Mouse (Mus musculus) olfactory bulb, adult 2 months (tissue): ENCODE data around the gene Hes3. TPM values are rescaled to one million over a fixed set of nuclear protein-coding genes. Genes with fewer than 3 reads are reported as not detected.

ENCODE experiments used
- H3K27ac ChIP-seq: fragments of 200-500 bp; 2 replicates; pipeline ENCODE4 v1.5.1; 2012; ENCODE audit warnings: low read depth, low read length; ENCODE audit not compliant: insufficient read depth
- H3K4me1 ChIP-seq: fragments of 200-500 bp; 2 replicates; pipeline ENCODE4 v1.6.1; 2012; ENCODE audit warnings: low read length; ENCODE audit not compliant: control insufficient read depth, insufficient read depth
- H3K4me3 ChIP-seq: fragments of 200-500 bp; 2 replicates; pipeline ENCODE4 v1.5.1; 2012; ENCODE audit warnings: mild to moderate bottlenecking, low read depth, low read length, moderate library complexity; ENCODE audit not compliant: insufficient read depth
- CTCF ChIP-seq: fragments of 200-500 bp; IDR thresholded peaks from 2 replicates; pipeline ENCODE4 v1.5.1; 2012; ENCODE audit warnings: low read depth, mild to moderate bottlenecking, low read length, moderate library complexity; ENCODE audit not compliant: insufficient read depth
- POLR2A ChIP-seq: fragments of 200-500 bp; IDR thresholded peaks from 2 replicates; pipeline ENCODE4 v1.6.1; 2012; ENCODE audit warnings: mild to moderate bottlenecking, low read depth, low read length, moderate library complexity; ENCODE audit not compliant: insufficient read depth
- WGBS: fragments of 180-500 bp; shearing (Covaris S2); methylation state at CpG from one replicate; pipeline ENCODE4 v1.1.7; 2018; 5-methylcytosine and 5-hydroxymethylcytosine counted together
- polyA plus RNA-seq: library from polyadenylated mRNA; stranded (reverse); fragments of >200 nt; gene quantifications from 2 replicates; pipeline ENCODE4 v1.2.4, GENCODE M21; 2012; ENCODE audit warnings: low replicate concordance; ENCODE audit not compliant: missing spikeins, insufficient read depth, insufficient read length

The Hes3 gene
- polyA plus RNA-seq, 1 experiment, result not detected

DNA sequence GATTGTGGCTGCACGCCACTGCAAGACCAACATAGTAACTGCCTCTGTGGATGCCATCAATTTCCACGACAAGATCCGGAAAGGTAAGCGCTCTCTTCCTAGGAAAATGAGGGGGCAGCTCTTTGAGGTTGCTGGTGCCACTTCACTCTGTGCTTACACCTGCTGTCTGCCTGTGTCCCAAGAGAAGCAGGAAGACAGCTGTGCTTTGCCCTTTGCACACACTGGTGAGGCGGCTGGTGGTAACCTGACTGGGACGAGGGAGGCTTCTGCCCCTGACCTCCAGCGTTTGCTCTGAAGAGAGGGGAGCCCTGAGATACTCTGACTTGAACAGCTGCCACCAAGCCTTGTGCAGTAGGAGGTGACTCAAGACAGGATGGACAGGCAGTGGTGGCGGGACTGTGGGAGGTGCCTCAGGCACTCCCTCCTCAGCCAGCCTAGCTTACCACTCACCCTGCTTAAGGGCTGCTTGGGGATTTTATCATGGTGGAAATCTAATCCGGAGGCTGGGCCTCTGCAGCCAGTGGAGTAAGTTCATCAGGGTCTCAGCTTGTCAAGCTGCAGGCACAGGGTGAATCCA, 38.2 kb downstream of the Hes3 start:
- TF ChIP-seq CTCF, result no peak
- no peak for TF ChIP-seq POLR2A
- peaks cover 48% of the 10 kb centered on the region for H3K4me1 ChIP-seq
- no peak overlapping the region for H3K27ac ChIP-seq
- no peak overlapping the region for H3K4me3 ChIP-seq
- 70% methylated on average over 9 of the region's 9 CpGs for WGBS

DNA sequence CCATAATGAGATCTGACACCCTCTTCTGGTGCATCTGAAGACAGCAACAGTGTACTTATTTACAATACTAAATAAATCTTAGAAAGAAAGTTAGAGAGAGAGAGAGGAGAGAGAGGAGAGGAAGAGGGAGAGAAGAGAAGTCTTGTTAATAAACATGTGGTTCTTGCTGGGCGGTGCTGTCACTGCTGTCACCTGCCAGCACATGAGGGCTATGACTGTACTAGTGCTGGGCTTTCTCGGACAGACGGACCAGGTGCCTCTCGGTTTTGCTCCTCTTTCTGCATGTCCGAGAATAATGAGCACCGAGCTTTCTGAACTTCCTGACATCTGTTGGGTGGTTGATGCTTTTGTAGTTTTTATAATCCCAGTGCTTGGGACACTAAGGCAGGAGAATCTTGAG, 40.8 kb downstream of the Hes3 start:
- 91% methylated on average over 6 of the region's 6 CpGs for WGBS
- TF ChIP-seq POLR2A (no peak), CTCF (no peak)

DNA sequence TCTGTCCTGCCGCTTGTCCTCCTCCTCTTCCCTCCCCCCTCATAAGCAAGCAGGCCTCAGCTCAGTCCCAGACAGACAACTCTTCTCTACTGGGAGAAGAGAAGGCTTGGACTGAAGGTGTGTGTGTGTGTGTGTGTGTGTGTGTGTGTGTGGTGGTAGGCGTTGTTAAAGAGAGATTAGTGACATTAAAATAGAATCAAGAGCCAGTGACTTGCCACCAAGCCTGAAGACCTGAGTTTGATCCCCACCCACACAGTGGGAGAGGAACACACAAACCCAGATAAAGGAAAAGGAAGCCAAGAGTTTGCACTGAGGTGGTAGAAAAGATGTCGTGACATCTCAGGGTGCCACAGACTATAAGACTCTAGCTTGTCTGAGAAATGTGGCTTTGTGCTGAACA, 44.3 kb downstream of the Hes3 start:
- H3K27ac ChIP-seq, result peak overlapping the region; percentile 91
- peaks cover 59% of the 10 kb centered on the region for H3K4me1 ChIP-seq
- TF ChIP-seq CTCF, result no peak
- no peak for TF ChIP-seq POLR2A
- no peak overlapping the region for H3K4me3 ChIP-seq
- WGBS, result 45% methylated on average over 3 of the region's 3 CpGs

More for the DNA sequence above, 40.8 kb downstream of the Hes3 start:
- no peak overlapping the region for H3K4me3 ChIP-seq
- no peak overlapping the region for H3K27ac ChIP-seq
- peaks cover 50% of the 10 kb centered on the region for H3K4me1 ChIP-seq

DNA sequence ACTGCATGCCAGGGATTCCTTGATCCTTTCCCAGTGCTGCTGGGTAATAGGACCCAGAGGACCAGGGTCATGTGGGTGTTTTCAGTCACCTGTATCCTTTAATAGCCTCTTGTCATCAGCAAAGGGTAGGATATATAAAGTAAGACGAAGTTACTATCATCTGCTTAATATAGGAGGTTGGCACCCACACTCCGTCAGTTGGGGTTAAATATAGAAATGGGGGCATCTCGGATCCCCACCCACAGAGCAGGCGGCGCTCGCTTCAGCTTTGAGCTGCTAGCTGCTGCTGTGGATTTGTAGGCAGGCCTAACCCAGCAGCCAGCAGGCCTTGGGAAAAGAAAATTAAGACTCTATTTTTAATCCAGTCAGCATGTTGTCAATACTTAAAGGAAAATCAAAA, 45.5 kb downstream of the Hes3 start:
- WGBS, result 17% methylated on average over 6 of the region's 6 CpGs
- Histone ChIP-seq H3K4me3 (no peak overlapping the region), H3K4me1 (peaks cover 68% of the 10 kb centered on the region), H3K27ac (peak overlapping the region; percentile 91)
- TF ChIP-seq CTCF, result no peak
- TF ChIP-seq POLR2A, result no peak

DNA sequence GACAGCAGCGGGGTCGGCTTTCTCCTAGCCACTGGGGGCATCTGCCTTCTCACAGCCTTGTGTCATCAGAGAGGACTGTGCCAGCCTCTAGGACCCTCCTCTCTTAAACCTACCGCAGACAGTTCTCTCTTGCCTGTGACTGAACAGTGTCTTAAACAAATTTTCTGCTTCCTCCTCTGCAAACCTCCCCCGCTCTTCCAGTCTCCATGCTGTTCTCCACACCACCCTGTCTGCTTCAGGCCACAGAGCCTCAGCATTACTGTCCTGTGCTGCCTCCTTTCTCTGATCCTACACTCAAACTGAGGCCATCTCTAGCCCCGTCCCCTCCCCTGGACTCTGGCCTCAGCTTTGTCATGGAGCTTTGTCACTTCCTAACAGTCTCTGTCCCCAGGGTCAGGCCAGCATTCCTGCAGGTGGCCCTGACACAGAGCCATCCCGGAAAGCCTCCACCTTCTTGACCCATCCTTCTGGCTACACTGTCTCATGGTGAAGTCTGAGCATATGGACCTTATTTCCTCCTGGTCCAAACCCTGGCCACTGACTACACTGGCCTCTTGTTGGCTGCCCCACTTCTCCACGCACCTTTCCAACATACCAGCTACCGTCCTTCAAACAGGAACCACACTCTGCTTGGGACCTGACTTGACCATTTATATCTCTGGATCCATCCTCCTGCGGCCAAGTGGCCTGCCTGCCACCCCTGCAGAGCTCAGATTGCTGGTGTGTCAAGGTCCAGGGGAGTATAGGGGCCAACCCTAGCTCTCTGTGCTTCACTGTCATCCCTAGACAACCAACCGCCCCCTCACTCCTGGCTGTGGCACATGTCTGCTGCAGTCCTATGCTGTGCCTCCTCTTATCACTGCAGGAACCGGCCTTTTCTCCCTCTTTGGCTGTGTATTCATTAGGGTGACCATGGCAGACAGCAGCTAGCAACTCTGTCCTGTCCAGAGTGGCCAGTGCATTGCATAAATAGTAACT, 46.6 kb downstream of the Hes3 start:
- peaks cover 65% of the 10 kb centered on the region for H3K4me1 ChIP-seq
- no peak overlapping the region for H3K4me3 ChIP-seq
- TF ChIP-seq CTCF, result no peak
- no peak for TF ChIP-seq POLR2A
- WGBS, result 73% methylated on average over 11 of the region's 11 CpGs
- peak overlapping the region; percentile 91 for H3K27ac ChIP-seq

DNA sequence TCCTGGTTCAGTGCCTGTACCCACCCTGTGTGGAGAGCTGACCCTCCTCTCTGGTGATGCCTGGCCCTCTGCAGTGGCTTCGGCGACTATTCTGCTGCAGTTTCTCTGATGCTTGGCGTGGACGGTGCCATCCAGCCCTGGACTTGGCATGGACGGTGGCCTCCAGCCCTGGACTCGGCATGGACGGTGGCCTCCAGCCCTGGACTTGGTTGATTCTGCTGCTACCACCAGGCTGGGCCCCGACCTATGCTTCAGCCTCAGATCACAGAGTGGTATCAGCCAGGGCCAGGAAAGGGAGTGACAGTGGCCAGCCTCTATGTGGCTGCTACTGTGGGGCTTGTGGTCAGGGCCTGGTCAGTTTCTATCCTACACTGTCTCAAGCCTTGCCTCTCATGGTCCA, 47.5 kb downstream of the Hes3 start:
- WGBS, result 86% methylated on average over 8 of the region's 8 CpGs
- Histone ChIP-seq H3K27ac (no peak overlapping the region; the same call in 1 of the 2 replicates), H3K4me3 (no peak overlapping the region), H3K4me1 (peaks cover 64% of the 10 kb centered on the region)
- no peak for TF ChIP-seq POLR2A
- no peak for TF ChIP-seq CTCF

DNA sequence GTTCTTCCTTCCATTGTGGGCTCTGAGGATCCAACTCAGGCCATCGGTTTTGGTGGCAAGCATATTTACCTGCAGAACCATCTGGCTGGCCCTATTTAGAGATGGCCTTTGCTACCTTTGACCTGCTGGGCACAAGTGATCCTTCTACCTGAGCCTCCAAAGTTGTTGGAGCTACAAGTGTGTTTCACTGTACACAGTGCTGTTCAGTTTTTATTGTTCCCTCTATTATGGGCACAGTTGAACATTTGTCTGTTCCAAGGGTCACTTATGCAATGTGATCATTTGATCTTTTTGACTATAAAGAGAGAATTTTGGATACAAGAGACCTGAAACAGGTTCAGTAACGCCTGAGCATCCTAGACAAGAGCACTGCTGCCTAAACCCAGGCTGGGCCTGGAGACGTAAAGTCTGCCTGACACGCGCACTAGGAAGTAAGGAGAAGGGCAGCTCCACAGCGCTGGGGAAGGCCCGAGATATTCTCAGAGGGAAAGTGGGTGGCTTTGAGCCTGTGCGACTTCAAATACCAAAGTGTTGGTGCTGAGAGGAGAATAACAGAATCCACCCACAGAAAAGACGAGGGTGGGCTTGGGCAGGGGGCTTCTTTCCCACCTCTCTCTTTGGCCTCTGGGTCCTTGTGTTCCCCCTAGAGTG, 48.1 kb downstream of the Hes3 start:
- WGBS, result 50% methylated on average over 9 of the region's 9 CpGs
- H3K27ac ChIP-seq, result no peak overlapping the region
- TF ChIP-seq POLR2A (no peak), CTCF (no peak)

DNA sequence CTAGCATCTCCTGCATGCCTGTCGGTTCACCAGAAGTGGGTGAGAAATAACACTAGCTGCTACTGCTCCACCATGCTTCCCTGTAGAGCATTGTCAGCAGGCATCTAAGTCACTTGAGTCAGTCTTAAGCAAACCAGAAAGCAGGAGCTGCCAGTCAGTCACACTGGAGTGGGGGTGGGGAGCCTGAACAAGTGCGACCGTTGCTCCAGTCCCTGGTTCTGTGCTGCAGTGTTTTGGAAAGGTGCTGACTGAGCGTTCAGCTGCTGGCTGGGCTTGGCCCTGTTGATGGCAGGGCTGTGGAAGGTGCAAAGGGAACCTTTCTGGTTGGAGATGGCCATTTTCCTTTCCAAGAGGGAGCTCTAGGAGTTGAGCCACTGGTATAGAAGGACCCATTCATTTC, 51.5 kb downstream of the Hes3 start:
- WGBS, result 47% methylated on average over 4 of the region's 4 CpGs
- no peak for TF ChIP-seq CTCF
- TF ChIP-seq POLR2A, result no peak
- peaks cover 40% of the 10 kb centered on the region for H3K4me1 ChIP-seq
- H3K4me3 ChIP-seq, result no peak overlapping the region
- no peak overlapping the region for H3K27ac ChIP-seq

More for the DNA sequence above, 48.1 kb downstream of the Hes3 start:
- peaks cover 59% of the 10 kb centered on the region for H3K4me1 ChIP-seq
- no peak overlapping the region for H3K4me3 ChIP-seq

Other genes with a start within 250 kb of the Hes3 start
- not detected in 2 replicates for gene Plekhg5, start 219.2 kb downstream of the Hes3 start, polyA plus RNA-seq
- not detected in 2 replicates for gene Tnfrsf25, start 175.7 kb downstream of the Hes3 start, polyA plus RNA-seq
- not detected in 2 replicates for gene Espn, start 139.3 kb downstream of the Hes3 start, polyA plus RNA-seq
- gene Hes2, start 132.8 kb downstream of the Hes3 start, polyA plus RNA-seq, result not detected in 2 replicates
- not detected in 2 replicates for gene Acot7, start 113.5 kb downstream of the Hes3 start, polyA plus RNA-seq
- gene Gpr153, start 17.4 kb downstream of the Hes3 start, polyA plus RNA-seq, result not detected in 2 replicates
- gene Icmt, start 5.6 kb upstream of the Hes3 start, polyA plus RNA-seq, result not detected in 2 replicates
- gene Rnf207, start 27.3 kb upstream of the Hes3 start, polyA plus RNA-seq, result not detected in 2 replicates
- gene Rpl22, start 34.1 kb upstream of the Hes3 start, polyA plus RNA-seq, result not detected in 2 replicates
- 36.3 TPM in 1 of 2 replicates, not detected in the other for gene Chd5, start 47.0 kb upstream of the Hes3 start, polyA plus RNA-seq
- not detected in 2 replicates for gene Nphp4, start 185.0 kb upstream of the Hes3 start, polyA plus RNA-seq
- not detected in 2 replicates for gene Kcnab2, start 186.2 kb upstream of the Hes3 start, polyA plus RNA-seq